In the genomic region with DNA sequence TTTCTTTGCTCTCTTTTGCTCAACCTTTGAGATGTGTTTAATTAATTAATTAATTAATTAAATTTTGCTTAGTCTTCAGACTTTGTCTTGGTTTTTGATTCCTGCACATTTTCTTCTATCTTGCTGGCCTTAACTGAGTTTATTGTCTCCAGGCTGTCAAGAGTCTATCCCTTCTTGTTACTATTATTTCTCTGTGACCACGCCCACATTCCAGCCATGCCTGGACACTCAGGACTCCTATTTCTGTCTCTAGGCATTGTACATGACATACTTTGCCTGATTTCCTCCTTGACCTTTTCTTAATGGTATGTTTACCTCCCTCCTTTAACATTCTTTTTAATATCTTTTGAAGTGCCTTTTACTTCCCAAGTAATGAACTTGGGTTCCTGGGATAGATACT, we compare ENCODE assay signal across 13 mouse cellular contexts.
"Had no signal": no experiment of that assay in that cellular context is flagged by ENCODE, and none has a peak within 500 bp of the region (broad histone marks: within the 10 kb centered on the region; RNA-seq: fewer than 3 reads in every experiment).

No protein-coding gene starts in this region.

- H3K36me3 ChIP-seq: limb, embryonic 13.5 days; liver, embryonic 15.5 days; lung, embryonic 15.5 days; midbrain, embryonic 12.5 days had no signal

- DNase-seq: kidney, adult 8-10 months; kidney, postnatal 36 days; left cerebral cortex, postnatal 4 days; lung, postnatal 14 days; right cerebral cortex, postnatal 14 days; thymus, postnatal 36 days had no signal

- H3K4me2 ChIP-seq: limb, embryonic 13.5 days; liver, embryonic 11.5 days; liver, embryonic 15.5 days; lung, embryonic 15.5 days; midbrain, embryonic 12.5 days had no signal

- H3K4me3 ChIP-seq: limb, embryonic 13.5 days; liver, embryonic 15.5 days; lung, embryonic 15.5 days; megakaryocyte, embryonic 14.5 days; midbrain, embryonic 12.5 days had no signal

- H3K27ac ChIP-seq: limb, embryonic 13.5 days; liver, embryonic 15.5 days; lung, embryonic 15.5 days; macrophage; midbrain, embryonic 12.5 days had no signal

- H3K9ac ChIP-seq: limb, embryonic 13.5 days; liver, embryonic 15.5 days; lung, embryonic 15.5 days; midbrain, embryonic 12.5 days had no signal

- H3K9me3 ChIP-seq: limb, embryonic 13.5 days; liver, embryonic 15.5 days; lung, embryonic 15.5 days; megakaryocyte, embryonic 14.5 days; midbrain, embryonic 12.5 days had no signal

- H3K4me1 ChIP-seq: limb, embryonic 13.5 days; liver, embryonic 15.5 days; lung, embryonic 15.5 days; megakaryocyte, embryonic 14.5 days; midbrain, embryonic 12.5 days had no signal

- H3K27me3 ChIP-seq: limb, embryonic 13.5 days; liver, embryonic 15.5 days; lung, embryonic 15.5 days; megakaryocyte, embryonic 14.5 days; midbrain, embryonic 12.5 days had no signal
